Mouse (Mus musculus) myocyte (in vitro differentiated cells): Measurements from ENCODE around the gene Tnpo2. TPM values are rescaled to one million over a fixed set of nuclear protein-coding genes. Genes with fewer than 3 reads are reported as not detected.

Experiments used
- H3K27me3 ChIP-seq: one replicate; pipeline ENCODE4 v1.6.1; 2011; ENCODE audit not compliant: control insufficient read depth, insufficient read depth, insufficient read length
- H3K36me3 ChIP-seq: one replicate; pipeline ENCODE4 v1.6.1; 2011; ENCODE audit not compliant: control insufficient read depth, insufficient read depth
- H3K4me2 ChIP-seq: one replicate; pipeline ENCODE4 v1.6.1; 2011; ENCODE audit warnings: low read depth, control low read depth
- H3K4me3 ChIP-seq: one replicate; pipeline ENCODE4 v1.5.1; 2011; ENCODE audit warnings: mild to moderate bottlenecking, control low read depth, moderate library complexity
- H3K79me2 ChIP-seq: one replicate; pipeline ENCODE4 v1.6.1; 2011; ENCODE audit not compliant: control insufficient read depth, insufficient read depth
- H3ac ChIP-seq: one replicate; pipeline ENCODE4 v1.6.1; 2011; ENCODE audit not compliant: control insufficient read depth, insufficient read length
- CEBPB ChIP-seq: IDR thresholded peaks from 2 replicates; pipeline ENCODE4 v1.6.1; 2011; ENCODE audit warnings: mild to moderate bottlenecking, moderate library complexity; ENCODE audit not compliant: poor library complexity, insufficient read depth, severe bottlenecking
- E2F4 ChIP-seq: IDR thresholded peaks from one replicate; pipeline ENCODE4 v1.6.1; 2011; ENCODE audit warnings: mild to moderate bottlenecking, control low read depth, moderate library complexity; ENCODE audit not compliant: insufficient read depth
- MAX ChIP-seq: IDR thresholded peaks from one replicate; pipeline ENCODE4 v1.6.1; 2011; ENCODE audit warnings: low read depth, mild to moderate bottlenecking, control low read depth
- MYOD1 ChIP-seq, 3 experiments: IDR thresholded peaks; one replicate each; pipeline ENCODE4 v1.6.1; 2011; ENCODE audit warnings: control low read depth in 2 of 3, low read depth in 2 of 3, mild to moderate bottlenecking in 2 of 3, moderate library complexity in 1 of 3; ENCODE audit not compliant: insufficient read length in 2 of 3, control insufficient read depth in 1 of 3
- MYOG ChIP-seq, 3 experiments: IDR thresholded peaks; one replicate each; pipeline ENCODE4 v1.6.1; 2011; ENCODE audit warnings: control low read depth in 2 of 3, low read depth in 2 of 3, mild to moderate bottlenecking in 2 of 3; ENCODE audit not compliant: insufficient read length in 2 of 3, control insufficient read depth in 1 of 3, insufficient read depth in 1 of 3
- POLR2A ChIP-seq: IDR thresholded peaks from one replicate; pipeline ENCODE4 v1.6.1; 2011; ENCODE audit warnings: low read depth, mild to moderate bottlenecking, control low read depth, moderate library complexity; ENCODE audit not compliant: insufficient read length
- POLR2AphosphoS2 ChIP-seq: IDR thresholded peaks from one replicate; pipeline ENCODE4 v1.6.1; 2011; ENCODE audit warnings: low read depth, control low read depth; ENCODE audit not compliant: insufficient read length
- REST ChIP-seq: IDR thresholded peaks from one replicate; pipeline ENCODE4 v1.6.1; 2011; ENCODE audit warnings: mild to moderate bottlenecking, control low read depth, moderate library complexity; ENCODE audit not compliant: insufficient read depth, insufficient read length
- SRF ChIP-seq: IDR thresholded peaks from one replicate; pipeline ENCODE4 v1.6.1; 2011; ENCODE audit warnings: low read depth; ENCODE audit not compliant: control insufficient read depth, insufficient read length
- TCF12 ChIP-seq: IDR thresholded peaks from one replicate; pipeline ENCODE4 v1.6.1; 2011; ENCODE audit warnings: mild to moderate bottlenecking, control low read depth; ENCODE audit not compliant: poor library complexity, insufficient read depth, severe bottlenecking
- TCF3 ChIP-seq: IDR thresholded peaks from one replicate; pipeline ENCODE4 v1.6.1; 2011; ENCODE audit warnings: low read depth, control low read depth; ENCODE audit not compliant: insufficient read length
- USF1 ChIP-seq: IDR thresholded peaks from one replicate; pipeline ENCODE4 v1.6.1; 2011; ENCODE audit warnings: low read depth, mild to moderate bottlenecking, control low read depth, moderate library complexity
- polyA plus RNA-seq: library from polyadenylated mRNA; unstranded; fragments of >200 nt; fragmentation: generic; extraction: Trizol; gene quantifications from one replicate; pipeline ENCODE4 v1.2.1, GENCODE M21; 2012; ENCODE audit warnings: missing spikeins

Gene Tnpo2
- polyA plus RNA-seq, 1 experiment = 46.3 TPM

DNA sequence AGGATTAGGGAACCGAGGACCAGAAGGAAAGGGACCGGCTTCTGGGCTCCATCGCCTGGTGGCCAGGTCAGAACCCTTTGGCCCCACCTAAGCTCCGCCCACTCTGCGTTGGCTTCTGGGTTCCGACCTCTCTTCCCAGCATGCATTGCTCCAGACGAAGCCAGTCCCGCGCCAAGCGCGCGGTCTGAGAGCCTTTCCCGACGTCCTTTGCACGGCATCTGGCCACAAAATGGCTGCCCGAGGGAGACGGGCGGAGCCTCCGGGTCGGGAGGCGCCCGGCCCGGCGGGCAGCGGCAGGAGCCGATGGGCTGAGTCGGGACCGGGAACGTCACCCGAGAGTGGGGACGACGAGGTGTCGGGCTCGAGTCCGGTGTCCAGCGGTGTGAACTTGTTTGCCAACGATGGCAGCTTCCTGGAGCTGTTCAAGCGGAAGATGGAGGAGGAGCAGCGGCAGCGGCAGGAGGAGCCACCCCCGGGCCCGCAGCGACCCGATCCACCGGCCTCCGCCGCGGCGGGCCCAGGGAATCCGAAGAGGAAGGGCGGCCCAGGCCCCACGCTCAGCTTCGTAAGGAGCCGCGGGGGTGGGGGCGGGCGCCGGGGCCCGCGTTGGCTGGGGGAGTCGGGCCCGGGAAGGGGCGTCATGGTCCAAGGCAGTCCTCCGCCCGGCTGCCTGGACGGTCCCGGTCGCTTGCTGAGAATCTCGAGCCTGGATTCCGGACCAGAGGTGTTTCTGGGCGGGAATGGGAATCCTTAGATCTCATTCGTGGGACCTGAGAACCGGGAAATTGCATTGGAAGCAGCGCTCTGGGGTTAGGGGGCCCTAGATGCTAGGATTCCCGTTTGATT lies 9.8 kb upstream of the Tnpo2 start, which contains the start of gene Trir:
Trir (plus strand) TSS at position 154 of the 846 bp plus-strand sequence.
- H3K36me3 ChIP-seq = peaks cover 17% of the 10 kb centered on the region

DNA sequence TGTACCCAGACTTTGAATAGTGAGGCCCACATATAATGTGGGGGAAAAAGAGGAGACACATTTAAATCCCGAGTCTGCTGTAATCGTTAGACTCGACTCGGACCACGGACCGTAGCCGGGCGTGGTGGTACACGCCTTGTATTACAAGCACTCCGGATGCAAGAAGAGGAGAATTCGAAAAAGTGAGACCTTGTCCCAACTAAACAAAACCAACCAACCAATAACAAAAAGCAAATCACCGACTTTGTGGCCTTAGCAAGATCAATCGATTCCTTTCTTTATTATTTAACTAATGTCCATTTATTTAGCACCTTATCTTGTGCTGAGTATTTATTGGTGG lies 9.2 kb upstream of the Tnpo2 start:
- Histone ChIP-seq H3K36me3 (peaks cover 19% of the 10 kb centered on the region), H3K27me3 (no peaks in the 10 kb centered on the region), H3K4me3 (peak overlapping the region; percentile 99), H3ac (peak overlapping the region; percentile 75), H3K79me2 (peaks cover 58% of the 10 kb centered on the region), H3K4me2 (peak overlapping the region; percentile 88)
- TF ChIP-seq CEBPB (no peak), SRF (no peak)

More for the DNA sequence above, 9.8 kb upstream of the Tnpo2 start, which contains the start of gene Trir:
- Histone ChIP-seq H3K79me2 (peaks cover 58% of the 10 kb centered on the region), H3K27me3 (no peaks in the 10 kb centered on the region), H3K4me3 (peak within 1 kb of the TSS; percentile 99), H3ac (peak within 1 kb of the TSS; percentile 75), H3K4me2 (peak within 1 kb of the TSS; percentile 99)
- peak; percentile 85 for TF ChIP-seq E2F4
- TF ChIP-seq CEBPB = no peak
- no peak for TF ChIP-seq USF1
- TF ChIP-seq REST = no peak
- no peak for TF ChIP-seq TCF3
- TF ChIP-seq TCF12 = no peak
- TF ChIP-seq POLR2A = peak; percentile 93
- TF ChIP-seq MYOG (IDR thresholded peaks at IDR 0.05; ENCODE audit: control insufficient read depth in 1 of 3, insufficient read depth in 1 of 3, insufficient read length in 2 of 3, low read depth in 2 of 3) = peak in 1 of 3 experiments; percentile 59
- TF ChIP-seq SRF = no peak
- peak; percentile 76 for TF ChIP-seq POLR2AphosphoS2
- no peak for TF ChIP-seq MAX
- TF ChIP-seq MYOD1 (IDR thresholded peaks at IDR 0.05; ENCODE audit: control insufficient read depth in 1 of 3, insufficient read length in 2 of 3, low read depth in 2 of 3) = peak in 1 of 3 experiments; percentile 54

DNA sequence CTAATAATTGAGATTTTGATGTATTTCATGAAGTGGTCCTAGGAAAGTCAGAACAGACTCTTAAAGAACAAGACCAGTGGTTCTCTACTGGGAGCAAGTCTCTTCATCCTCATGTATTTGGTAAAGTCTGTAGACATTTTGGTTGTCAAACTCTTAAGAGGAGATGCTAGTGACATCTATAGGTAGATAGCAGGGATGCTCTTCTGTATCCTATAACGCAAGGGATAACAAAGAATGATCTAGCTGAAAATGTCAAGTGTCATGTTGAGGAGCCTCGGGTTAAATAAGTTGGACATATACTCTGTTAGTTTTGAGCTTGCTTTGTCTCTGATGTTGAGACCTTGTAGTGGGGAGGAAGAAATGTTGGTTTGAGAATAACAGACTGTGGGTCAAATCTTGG lies 8.8 kb upstream of the Tnpo2 start:
- Histone ChIP-seq H3K79me2 (peaks cover 59% of the 10 kb centered on the region), H3K4me2 (peak overlapping the region; percentile 88), H3K27me3 (no peaks in the 10 kb centered on the region), H3K36me3 (peaks cover 23% of the 10 kb centered on the region), H3ac (peak overlapping the region; percentile 75), H3K4me3 (peak overlapping the region; percentile 99)
- TF ChIP-seq MYOD1 (IDR thresholded peaks at IDR 0.05; ENCODE audit: control insufficient read depth in 1 of 3, insufficient read length in 2 of 3, low read depth in 2 of 3) = no peak
- no peak for TF ChIP-seq TCF3
- TF ChIP-seq USF1 = no peak
- TF ChIP-seq TCF12 = no peak
- no peak for TF ChIP-seq CEBPB
- no peak for TF ChIP-seq MYOG (IDR thresholded peaks at IDR 0.05; ENCODE audit: control insufficient read depth in 1 of 3, insufficient read depth in 1 of 3, insufficient read length in 2 of 3, low read depth in 2 of 3)
- TF ChIP-seq POLR2A = no peak
- TF ChIP-seq POLR2AphosphoS2 = no peak
- TF ChIP-seq SRF = no peak
- no peak for TF ChIP-seq E2F4
- no peak for TF ChIP-seq REST
- TF ChIP-seq MAX = no peak

DNA sequence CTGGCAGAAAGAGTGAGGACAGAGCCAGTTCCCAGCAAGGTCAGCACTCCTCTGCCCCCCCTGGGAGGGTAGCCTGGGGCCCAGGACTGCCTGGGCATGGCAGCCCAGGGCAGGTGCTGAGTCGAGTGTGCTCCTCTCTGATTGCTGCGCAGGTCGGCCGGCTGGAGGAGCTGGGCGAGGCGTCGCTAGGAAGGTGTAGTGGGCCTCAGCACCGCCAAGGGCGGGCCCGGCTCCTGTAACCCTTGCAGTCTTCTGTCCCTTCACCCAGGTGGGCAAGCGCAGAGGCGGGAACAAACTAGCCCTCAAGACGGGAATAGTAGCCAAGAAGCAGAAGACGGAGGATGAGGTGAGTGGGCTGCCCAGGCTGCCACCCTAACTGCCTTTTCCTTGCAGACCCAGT lies 7.4 kb upstream of the Tnpo2 start:
- Histone ChIP-seq H3K79me2 (peaks cover 52% of the 10 kb centered on the region), H3K4me3 (peak overlapping the region; percentile 99), H3ac (no peak overlapping the region), H3K36me3 (peaks cover 25% of the 10 kb centered on the region), H3K27me3 (no peaks in the 10 kb centered on the region), H3K4me2 (peak overlapping the region; percentile 88)
- TF ChIP-seq USF1 = no peak
- no peak for TF ChIP-seq MYOD1 (IDR thresholded peaks at IDR 0.05; ENCODE audit: control insufficient read depth in 1 of 3, insufficient read length in 2 of 3, low read depth in 2 of 3)
- no peak for TF ChIP-seq TCF12
- TF ChIP-seq POLR2A = no peak

DNA sequence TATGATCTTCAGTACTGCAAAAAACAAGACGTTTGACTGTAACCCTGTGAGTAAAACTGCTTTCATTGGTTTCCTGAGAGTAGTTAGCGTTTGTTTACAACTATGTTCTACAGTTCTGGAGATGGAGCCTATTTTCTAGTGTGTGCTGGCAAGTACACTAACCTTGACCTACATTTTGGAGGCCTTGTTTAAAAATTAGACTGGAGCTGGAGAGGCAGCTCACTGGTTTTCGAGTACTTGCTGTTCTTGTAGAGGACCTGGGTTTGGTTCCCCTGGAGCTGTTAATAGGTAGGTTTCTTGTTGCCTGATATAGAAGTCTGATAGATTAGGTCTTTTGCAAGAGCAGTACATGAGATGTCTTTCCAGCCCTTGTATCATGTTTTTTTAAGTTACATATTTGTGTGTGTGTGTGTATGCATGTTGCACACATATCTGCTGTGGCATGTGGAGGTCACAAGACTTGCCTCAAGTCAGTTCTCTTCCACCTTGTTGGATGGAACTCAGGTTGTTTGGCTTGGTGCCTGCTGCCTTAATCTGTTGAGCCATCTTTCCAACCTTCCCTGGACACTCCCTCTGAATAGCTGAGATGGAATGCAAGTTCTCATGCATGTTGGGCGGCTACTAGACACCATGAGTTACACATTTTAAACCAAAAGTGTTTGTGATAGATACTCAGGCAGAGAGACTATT lies 3.9 kb upstream of the Tnpo2 start:
- H3K4me3 ChIP-seq = no peak overlapping the region
- peaks cover 25% of the 10 kb centered on the region for H3K36me3 ChIP-seq
- H3K79me2 ChIP-seq = peaks cover 41% of the 10 kb centered on the region
- no peak for TF ChIP-seq SRF
- TF ChIP-seq MYOG (IDR thresholded peaks at IDR 0.05; ENCODE audit: control insufficient read depth in 1 of 3, insufficient read depth in 1 of 3, insufficient read length in 2 of 3, low read depth in 2 of 3) = no peak
- no peak for TF ChIP-seq E2F4
- no peak for TF ChIP-seq TCF3
- TF ChIP-seq REST = no peak
- TF ChIP-seq POLR2A = no peak
- TF ChIP-seq TCF12 = no peak
- no peak for TF ChIP-seq MAX
- TF ChIP-seq POLR2AphosphoS2 = no peak
- no peak for TF ChIP-seq USF1
- TF ChIP-seq CEBPB = no peak
- no peak for TF ChIP-seq MYOD1 (IDR thresholded peaks at IDR 0.05; ENCODE audit: control insufficient read depth in 1 of 3, insufficient read length in 2 of 3, low read depth in 2 of 3)
- H3K27me3 ChIP-seq = no peaks in the 10 kb centered on the region
- no peak overlapping the region for H3K4me2 ChIP-seq
- H3ac ChIP-seq = no peak overlapping the region
